7 mouse cellular contexts compared by ENCODE assay signal in the genomic region with DNA sequence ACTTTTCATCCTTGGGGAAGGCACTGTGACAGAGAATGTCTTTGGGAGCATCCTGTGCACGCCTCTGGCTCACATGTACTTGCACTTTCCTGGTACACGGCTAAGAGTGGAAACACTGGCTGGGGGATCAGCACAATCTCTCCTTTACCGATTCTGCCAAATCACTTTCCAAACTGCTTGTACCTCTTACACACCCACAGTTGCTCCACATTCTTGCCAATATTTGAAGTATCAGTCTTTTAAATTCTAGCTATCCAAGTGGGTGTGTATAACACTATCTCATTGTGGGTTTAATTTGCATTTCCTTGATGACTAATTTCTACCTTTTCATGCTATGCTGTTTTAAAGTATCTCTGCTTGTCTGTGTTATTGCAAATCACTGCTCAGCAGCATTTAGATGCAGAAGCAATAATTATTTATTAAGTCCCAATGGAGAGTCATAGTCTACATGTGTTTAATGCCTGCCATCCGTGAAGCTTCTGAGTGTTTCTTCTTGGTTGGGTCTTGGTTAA.
"Had no signal": no experiment of that assay in that cellular context is flagged by ENCODE, and none has a peak within 500 bp of the region (broad histone marks: within the 10 kb centered on the region; RNA-seq: fewer than 3 reads in every experiment).

No protein-coding gene starts in this region.

- ATAC-seq: liver, embryonic 12.5 days; midbrain, embryonic 15.5 days had no signal

- DNase-seq: kidney, adult 9 months; kidney, postnatal 4 days; lung, postnatal 14 days; right cerebral cortex, postnatal 14 days; thymus, postnatal 4 days had no signal
